Mouse (Mus musculus) brain, adult 10 weeks (tissue): ENCODE data around the gene Zfp493. TPM values are rescaled to one million over a fixed set of nuclear protein-coding genes. Genes with fewer than 3 reads are reported as not detected.

Experiments used
- polyA plus RNA-seq: library from polyadenylated mRNA; stranded (reverse); fragments of 350-450 nt; fragmentation: Illumina TruSeq; extraction: RNeasy Lipid Tissue Mini Kit (QIAGEN cat#74804); gene quantifications from one replicate; pipeline ENCODE4 v1.2.3, GENCODE M21; 2015; ENCODE audit warnings: low read depth, low replicate concordance

Gene Zfp493
- 5.5 TPM for polyA plus RNA-seq

GRCm38 (mm10) chr13:67779265-67780221 is at the start of gene Zfp493:
Gene Zfp493, plus strand, starts transcription at chr13:67779693.

GRCm38 (mm10) chr13:67754333-67755306 is 24.9 kb upstream of the Zfp493 start, which contains the start of gene Zfp85:
Gene Zfp85, minus strand, starts transcription at chr13:67755228.

GRCm38 (mm10) chr13:67813710-67814660 is 34.5 kb downstream of the Zfp493 start, which contains the start of gene Zfp273:
Gene Zfp273, plus strand, starts transcription at chr13:67813740.

GRCm38 (mm10) chr13:67830911-67831336 is 51.4 kb downstream of the Zfp493 start, which contains the start of gene Gm10037:
Gene Gm10037, plus strand, starts transcription at chr13:67831106.

Other genes starting within 250 kb of the Zfp493 start
- gene Zfp748, start 225.9 kb upstream of the Zfp493 start, polyA plus RNA-seq: 10.3 TPM
- gene Zfp729b, start 170.0 kb upstream of the Zfp493 start, polyA plus RNA-seq: 9.4 TPM
- gene Gm49345, start 141.9 kb upstream of the Zfp493 start, polyA plus RNA-seq: not detected
- gene Zfp729a, start 141.9 kb upstream of the Zfp493 start, polyA plus RNA-seq: 7.8 TPM
- 19.5 TPM for gene Zfp738, start 92.6 kb upstream of the Zfp493 start, polyA plus RNA-seq
- gene Zfp65, start 50.5 kb upstream of the Zfp493 start, polyA plus RNA-seq: 10.6 TPM
- 6.8 TPM for gene Zfp85, start 24.5 kb upstream of the Zfp493 start, polyA plus RNA-seq
- 8.2 TPM for gene Zfp273, start 34.0 kb downstream of the Zfp493 start, polyA plus RNA-seq
- 11.9 TPM for gene Gm10037, start 51.4 kb downstream of the Zfp493 start, polyA plus RNA-seq
- not detected for gene BC048507, start 83.6 kb downstream of the Zfp493 start, polyA plus RNA-seq